Mouse (Mus musculus) neural tube, embryonic 15.5 days (tissue): ENCODE data around the gene Supt7l. TPM values are rescaled to one million over a fixed set of nuclear protein-coding genes. Genes with fewer than 3 reads are reported as not detected.

Experiments
- ATAC-seq: fragments of 200-750 bp; cut with Nextera tagmentation; 2 replicates; pipeline ENCODE4 v1.8.0; 2017; ENCODE audit warnings: mild to moderate bottlenecking, moderate TSS enrichment, moderate library complexity; ENCODE audit not compliant: low FRiP score
- H3K27ac ChIP-seq: fragments of 300-500 bp; sonication (generic); replicated peaks from 2 replicates; pipeline ENCODE4 v1.5.1; 2015; ENCODE audit warnings: mild to moderate bottlenecking, inconsistent platforms
- H3K27me3 ChIP-seq: fragments of 300-500 bp; sonication (generic); replicated peaks from 2 replicates; pipeline ENCODE4 v1.6.1; 2015; ENCODE audit warnings: inconsistent platforms
- H3K36me3 ChIP-seq: fragments of 300-500 bp; sonication (generic); 2 replicates; pipeline ENCODE4 v1.6.1; 2015; ENCODE audit warnings: inconsistent platforms
- H3K4me1 ChIP-seq: fragments of 300-500 bp; sonication (generic); 2 replicates; pipeline ENCODE4 v1.6.1; 2015; ENCODE audit warnings: inconsistent platforms
- H3K4me2 ChIP-seq: fragments of 300-500 bp; sonication (generic); 2 replicates; pipeline ENCODE4 v1.6.1; 2015; ENCODE audit warnings: inconsistent platforms, mild to moderate bottlenecking, moderate library complexity
- H3K4me3 ChIP-seq: fragments of 300-500 bp; sonication (generic); replicated peaks from 2 replicates; pipeline ENCODE4 v1.5.1; 2015; ENCODE audit warnings: mild to moderate bottlenecking, inconsistent platforms
- H3K9ac ChIP-seq: fragments of 300-500 bp; sonication (generic); replicated peaks from 2 replicates; pipeline ENCODE4 v1.6.1; 2015; ENCODE audit warnings: mild to moderate bottlenecking, inconsistent platforms
- H3K9me3 ChIP-seq: fragments of 300-500 bp; sonication (generic); replicated peaks from 2 replicates; pipeline ENCODE4 v1.6.1; 2016; ENCODE audit warnings: inconsistent platforms
- WGBS: fragments of 180-500 bp; shearing (Covaris S2); methylation state at CpG from one replicate; pipeline ENCODE4 v1.1.7; 2015; ENCODE audit warnings: mixed read lengths; 5-methylcytosine and 5-hydroxymethylcytosine counted together
- polyA plus RNA-seq: library from polyadenylated mRNA; unstranded; fragments of >200 nt; fragmentation: Nextera tagmentation; extraction: Ambion mirVana; gene quantifications from 2 replicates; pipeline ENCODE4 v1.2.1, GENCODE M21; 2015

Gene Supt7l
- polyA plus RNA-seq, 1 experiment from 2014 or later, result 25.5 TPM

DNA sequence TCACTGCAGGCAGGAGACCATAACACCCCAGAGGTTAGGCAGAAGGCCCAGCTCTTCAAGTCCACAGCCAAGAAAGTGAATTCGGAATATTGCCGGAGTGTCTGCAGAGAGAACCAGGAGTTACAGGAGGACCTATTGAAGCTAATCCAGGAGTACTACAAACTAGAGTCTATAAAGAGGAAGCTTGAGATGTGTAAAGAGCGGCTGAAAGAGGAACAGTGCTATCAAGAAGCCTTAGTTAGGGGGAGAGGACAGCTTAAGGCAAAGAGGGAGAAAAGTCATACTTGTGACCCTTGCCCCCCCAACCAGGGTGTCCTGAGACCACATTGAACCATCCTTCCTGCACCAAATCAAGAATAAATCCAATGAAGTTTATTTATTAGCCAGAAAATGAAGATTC, 39.7 kb downstream of the Supt7l start:
- Histone ChIP-seq H3K27ac (no peak overlapping the region), H3K27me3 (0 out of 2 replicates have a peak, but pooled peaks cover 2% of the 10 kb centered on the region), H3K4me1 (no peaks in the 10 kb centered on the region), H3K4me3 (no peak overlapping the region), H3K4me2 (no peak overlapping the region), H3K9me3 (no peaks in the 10 kb centered on the region), H3K36me3 (no peaks in the 10 kb centered on the region; the same call in 1 of the 2 replicates), H3K9ac (no peak overlapping the region)
- ATAC-seq, result no peak
- 96% methylated on average over 3 of the region's 3 CpGs for WGBS

DNA sequence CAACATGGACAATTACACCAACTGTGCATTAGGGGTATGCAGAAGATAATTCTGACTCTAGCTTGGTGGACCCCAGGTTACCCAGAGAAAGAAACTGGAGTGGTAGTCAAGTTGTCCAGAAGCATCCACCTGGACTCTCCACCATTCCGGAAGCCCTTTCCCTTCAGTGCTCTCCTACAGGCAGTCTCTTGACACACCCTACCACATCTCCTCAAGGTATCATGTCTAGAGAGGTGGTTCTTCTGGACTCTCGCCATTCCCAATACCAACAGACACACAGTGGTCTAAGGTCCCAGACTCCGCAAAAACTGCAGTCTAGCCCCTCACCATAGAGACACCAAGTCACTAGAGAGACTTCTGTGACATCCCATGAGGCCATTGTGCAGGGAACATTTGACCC, 42.2 kb downstream of the Supt7l start, which contains the start of gene 4930548H24Rik:
Gene 4930548H24Rik, plus strand, starts transcription at position 301 of the 400 bp plus-strand sequence.
- H3K4me2 ChIP-seq, result no peak within 1 kb of the TSS
- H3K4me3 ChIP-seq, result no peak within 1 kb of the TSS
- H3K9me3 ChIP-seq, result no peaks in the 10 kb centered on the region
- peaks cover 19% of the 10 kb centered on the region for H3K36me3 ChIP-seq
- no peak within 1 kb of the TSS for H3K27ac ChIP-seq
- ATAC-seq, result no peak
- no peak within 1 kb of the TSS for H3K9ac ChIP-seq
- 97% methylated on average over 3 of the region's 3 CpGs for WGBS
- H3K4me1 ChIP-seq, result no peaks in the 10 kb centered on the region
- H3K27me3 ChIP-seq, result no peaks in the 10 kb centered on the region

DNA sequence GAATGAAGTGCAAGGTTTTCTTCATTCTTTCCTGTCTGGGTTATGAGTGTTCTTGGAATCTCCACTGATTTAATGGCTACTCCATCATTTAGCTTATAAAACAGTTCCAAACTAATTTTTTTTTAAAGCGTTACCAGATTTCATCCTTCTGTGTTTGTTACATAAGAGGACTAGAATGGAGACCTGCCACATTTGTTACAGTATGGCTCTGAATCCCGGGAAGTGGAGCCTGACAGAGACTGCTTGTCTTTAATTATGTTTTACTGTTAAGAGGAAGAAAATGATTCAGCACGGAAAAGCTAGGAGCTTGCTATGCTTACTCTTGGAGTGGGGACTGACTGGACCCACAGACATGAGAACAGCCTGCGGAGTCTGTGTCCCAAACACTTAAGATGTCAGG, 47.1 kb downstream of the Supt7l start:
- Histone ChIP-seq H3K4me1 (no peaks in the 10 kb centered on the region), H3K9ac (no peak overlapping the region), H3K4me2 (no peak overlapping the region), H3K4me3 (no peak overlapping the region), H3K27me3 (no peaks in the 10 kb centered on the region), H3K36me3 (peaks cover 67% of the 10 kb centered on the region), H3K9me3 (no peaks in the 10 kb centered on the region), H3K27ac (no peak overlapping the region)
- no peak for ATAC-seq
- WGBS, result 91% methylated on average over 4 of the region's 4 CpGs

DNA sequence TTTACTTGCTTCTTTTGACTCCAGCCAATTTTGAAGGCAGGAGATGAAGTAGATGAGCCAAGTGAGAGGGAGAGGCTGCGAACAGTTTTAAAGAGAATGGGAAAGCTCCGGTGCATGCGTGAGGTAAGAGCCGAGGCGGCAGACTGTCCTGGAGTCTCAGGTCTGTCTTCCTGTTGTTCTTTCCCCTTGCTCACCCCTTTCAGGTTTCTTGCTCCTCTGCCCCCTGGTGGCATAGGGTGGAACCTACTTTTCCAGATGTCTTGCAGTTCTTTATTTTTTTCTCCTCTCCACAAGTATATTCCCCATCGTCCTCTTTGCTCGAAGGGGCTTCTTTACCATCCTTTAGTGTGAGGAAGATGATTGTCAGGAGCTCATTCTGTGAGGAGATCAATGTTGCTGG, 57.3 kb downstream of the Supt7l start:
- no peaks in the 10 kb centered on the region for H3K9me3 ChIP-seq
- H3K4me2 ChIP-seq, result no peak overlapping the region
- no peaks in the 10 kb centered on the region for H3K27me3 ChIP-seq
- H3K36me3 ChIP-seq, result peaks cover 90% of the 10 kb centered on the region
- no peak overlapping the region for H3K9ac ChIP-seq
- WGBS, result 84% methylated on average over 7 of the region's 7 CpGs
- H3K4me3 ChIP-seq, result no peak overlapping the region
- no peaks in the 10 kb centered on the region for H3K4me1 ChIP-seq
- no peak for ATAC-seq
- H3K27ac ChIP-seq, result no peak overlapping the region

DNA sequence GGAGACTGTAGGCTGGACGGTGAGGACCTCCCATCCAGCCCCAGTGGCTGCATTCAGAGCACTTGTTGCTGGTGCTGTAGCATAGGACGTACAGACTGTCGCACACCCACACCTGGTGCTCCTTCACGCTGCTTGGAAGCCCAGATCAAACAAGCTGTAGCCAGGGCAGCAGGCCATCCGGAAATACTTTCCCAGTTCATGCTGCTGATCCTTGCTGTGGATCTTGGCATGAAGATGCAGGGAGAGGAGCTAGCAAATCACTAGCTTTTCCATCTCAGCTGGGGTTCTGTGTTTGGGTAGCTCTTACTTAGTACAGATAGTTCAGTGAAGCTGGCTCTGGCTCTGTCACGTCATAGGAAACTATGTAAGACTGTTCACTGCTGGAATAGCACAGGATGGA, 57.9 kb downstream of the Supt7l start:
- H3K9ac ChIP-seq, result no peak overlapping the region
- no peak overlapping the region for H3K27ac ChIP-seq
- H3K36me3 ChIP-seq, result peaks cover 88% of the 10 kb centered on the region
- 91% methylated on average over 6 of the region's 6 CpGs for WGBS
- no peak overlapping the region for H3K4me2 ChIP-seq
- H3K27me3 ChIP-seq, result no peaks in the 10 kb centered on the region
- no peak for ATAC-seq
- H3K4me3 ChIP-seq, result no peak overlapping the region
- H3K4me1 ChIP-seq, result no peaks in the 10 kb centered on the region
- no peaks in the 10 kb centered on the region for H3K9me3 ChIP-seq

DNA sequence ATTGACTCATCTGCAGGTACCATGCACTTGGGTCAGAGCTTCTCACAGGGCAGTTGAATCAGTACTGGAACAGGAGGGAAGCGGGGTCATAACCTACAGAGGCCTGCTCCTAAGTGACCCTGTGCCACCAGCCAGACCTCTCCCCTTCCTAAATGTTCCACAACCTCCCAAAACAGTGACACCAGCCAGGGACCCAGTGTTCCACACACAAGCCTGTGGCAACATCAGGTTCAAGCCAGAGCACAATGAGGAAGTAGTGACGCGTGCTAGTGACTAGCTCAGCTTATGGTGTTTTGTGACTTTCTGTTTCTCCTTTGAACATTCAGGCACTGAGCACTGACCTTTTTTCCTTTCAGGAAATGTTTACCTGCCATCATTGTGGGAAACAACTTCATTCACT, 59.8 kb downstream of the Supt7l start:
- no peak for ATAC-seq
- Histone ChIP-seq H3K4me2 (no peak overlapping the region), H3K4me3 (no peak overlapping the region), H3K9me3 (no peaks in the 10 kb centered on the region), H3K27ac (no peak overlapping the region), H3K36me3 (peaks cover 69% of the 10 kb centered on the region), H3K4me1 (no peaks in the 10 kb centered on the region), H3K27me3 (no peaks in the 10 kb centered on the region), H3K9ac (no peak overlapping the region)
- 96% methylated on average over 3 of the region's 3 CpGs for WGBS

Other genes starting within 250 kb of the Supt7l start
- 28.9 and 30.4 TPM in 2 replicates for gene Ift172, start 236.7 kb downstream of the Supt7l start, polyA plus RNA-seq
- gene Fndc4, start 231.7 kb downstream of the Supt7l start, polyA plus RNA-seq, result 102 and 129 TPM in 2 replicates
- 0.10 and 0.24 TPM in 2 replicates for gene Gckr, start 230.4 kb downstream of the Supt7l start, polyA plus RNA-seq
- gene Zfp512, start 75.4 kb downstream of the Supt7l start, polyA plus RNA-seq, result 97.9 and 110 TPM in 2 replicates
- not detected in 2 replicates for gene 4930548H24Rik, start 42.1 kb downstream of the Supt7l start, polyA plus RNA-seq
- gene Gpn1, start 33.1 kb downstream of the Supt7l start, polyA plus RNA-seq, result 76.5 and 80.8 TPM in 2 replicates
- 32.4 and 38.1 TPM in 2 replicates for gene Slc4a1ap, start 812 bp downstream of the Supt7l start, polyA plus RNA-seq
- 227 and 235 TPM in 2 replicates for gene Mrpl33, start 69.1 kb upstream of the Supt7l start, polyA plus RNA-seq
- 2.3 and 4.9 TPM in 2 replicates for gene Rbks, start 169.8 kb upstream of the Supt7l start, polyA plus RNA-seq
- 54.8 and 61.8 TPM in 2 replicates for gene Babam2, start 169.9 kb upstream of the Supt7l start, polyA plus RNA-seq